Mouse (Mus musculus) left cerebral cortex, postnatal 10 days (tissue): ENCODE data around the gene Gsta3. TPM values are rescaled to one million over a fixed set of nuclear protein-coding genes. Genes with fewer than 3 reads are reported as not detected.
A peak's percentile ranks its signal among the peaks of the same experiment; 100 is the strongest.
"Not testable (repeated sequence)": the region's sequence is repeated elsewhere in the genome, so short reads cannot be mapped to it uniquely, and the experiment has no call there.

Experiments used
- DNase-seq, 2 experiments: peaks; one replicate each; pipeline ENCODE4 v3.0.0; 2021 to 2022; ENCODE audit warnings: low spot score in 2 of 2, mixed read lengths in 1 of 2; ENCODE audit errors: extremely low spot score in 1 of 2
- intact Hi-C: fragments of 180-260 bp; cut with DNase I; formaldehyde crosslinking; loops from one replicate; pipeline ENCODE4 v1.15.1; 2025
- total RNA-seq, 2 experiments: library from RNA; stranded (reverse); gene quantifications; 2 replicates each; pipeline ENCODE4 v1.2.3; 2021

Gsta3 gene
- under 1 TPM; 0.61 to 0.71 TPM for total RNA-seq

DNA sequence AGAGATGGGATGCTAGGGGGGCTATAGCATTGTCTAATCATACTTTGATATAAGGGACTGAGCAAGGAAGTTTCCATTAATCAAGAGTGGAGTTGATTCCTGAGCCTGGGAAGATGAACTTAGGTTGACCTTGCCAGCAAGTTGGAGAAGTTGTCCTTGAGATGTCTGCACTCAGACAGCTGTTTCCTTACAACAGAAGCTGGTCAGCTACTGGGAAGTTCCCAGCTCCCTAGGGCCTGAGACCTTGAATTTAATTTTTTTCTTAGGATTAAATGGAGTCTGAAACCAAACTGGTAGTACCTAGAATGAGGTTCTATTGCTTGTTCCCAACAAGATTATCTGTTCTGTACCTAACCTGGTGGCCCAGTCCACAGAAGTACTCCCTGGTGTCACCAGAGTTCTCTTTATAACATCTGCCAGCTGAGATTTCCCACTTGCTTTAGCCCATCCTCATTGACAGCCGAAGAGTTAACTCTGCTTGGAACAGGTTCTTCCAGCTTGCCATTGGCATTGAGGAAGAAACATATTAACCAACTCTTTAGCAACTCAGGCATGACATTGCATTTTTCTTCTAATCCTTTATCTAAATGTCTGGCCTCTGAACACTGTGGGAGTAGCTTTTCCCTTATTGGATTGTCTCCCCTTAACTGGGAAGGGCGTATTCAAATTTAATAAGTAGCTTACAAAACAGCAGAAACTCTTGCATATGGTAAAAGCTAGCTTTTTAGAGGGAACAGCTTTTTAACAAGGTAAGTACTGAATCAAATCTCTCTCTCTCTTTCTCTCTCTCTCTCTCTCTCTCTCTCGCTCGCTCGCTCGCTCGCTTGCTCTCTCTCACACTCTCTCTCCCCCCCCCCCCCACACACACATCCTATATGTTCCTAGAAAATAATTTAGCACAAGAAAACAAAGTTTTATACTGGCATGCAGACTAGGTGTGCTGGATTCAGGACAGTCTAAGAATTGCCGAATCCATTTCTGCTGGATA lies at the start of gene Gsta3:
Gene Gsta3 (plus strand): TSS at position 679 of the 988 bp plus-strand sequence.
- no peak for DNase-seq
- intact Hi-C loops: no loop called here

DNA sequence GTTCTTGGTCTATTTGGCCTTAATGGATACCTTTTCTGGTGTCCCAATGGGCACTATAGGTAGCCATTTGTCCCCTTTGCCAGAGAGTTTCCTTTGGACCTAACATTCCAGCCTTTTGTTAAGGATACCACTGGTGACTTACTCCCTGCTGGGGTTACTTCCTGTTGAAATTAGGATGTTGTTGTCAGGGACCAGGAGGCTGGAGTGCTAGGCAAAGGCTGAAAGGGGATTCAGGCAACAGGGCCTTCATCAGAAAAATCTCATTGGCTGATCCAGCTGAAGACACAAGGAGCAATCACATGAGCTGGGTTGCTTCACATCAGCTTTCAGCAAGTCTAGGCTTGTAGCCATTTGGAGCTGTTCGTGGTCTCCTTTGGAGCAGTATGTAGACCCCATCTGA lies 34.1 kb upstream of the Gsta3 start:
- DNase-seq: no peak
- intact Hi-C loops: loop anchor here (5.0 kb wide), 1 partner anchor 71 kb away; no protein-coding TSS in a partner anchor

GRCm38 (mm10) chr1:21213537-21213936 lies 26.9 kb upstream of the Gsta3 start:
- DNase-seq, intact Hi-C loops: not testable (repeated sequence)

DNA sequence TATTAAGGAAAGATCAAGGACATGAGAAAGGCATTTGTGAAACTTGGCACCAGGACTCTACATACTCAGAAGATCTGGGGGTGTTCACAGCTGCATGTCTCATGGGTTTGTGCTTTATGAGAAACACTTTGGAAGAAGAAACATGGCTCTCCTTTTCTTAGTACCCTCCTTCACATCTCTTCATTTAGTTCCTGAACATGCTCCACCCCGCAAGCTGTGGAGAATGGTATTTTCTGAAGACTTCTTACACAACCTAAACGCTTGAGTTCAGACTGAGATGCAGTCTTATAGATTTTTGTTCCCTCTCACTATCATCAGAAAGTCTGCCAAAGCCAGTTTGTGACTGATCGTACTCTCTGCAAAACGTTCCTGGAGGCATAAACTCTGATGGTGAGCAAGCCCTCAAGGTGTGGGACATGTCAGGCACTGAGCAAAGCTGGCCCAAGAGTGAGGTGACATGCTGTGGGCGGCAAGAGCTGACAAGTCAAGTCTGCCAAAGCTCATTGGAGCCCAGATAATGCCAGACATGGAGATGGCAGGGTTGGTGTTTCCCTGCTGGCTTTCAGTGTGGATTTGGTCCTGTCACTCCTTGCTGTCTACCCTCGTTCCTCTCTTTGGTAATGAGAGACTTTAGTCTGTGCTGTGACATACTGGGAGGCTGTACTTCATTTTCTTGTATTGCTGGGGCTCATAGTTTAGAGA lies 26.2 kb upstream of the Gsta3 start:
- DNase-seq, intact Hi-C loops: not testable (repeated sequence)

DNA sequence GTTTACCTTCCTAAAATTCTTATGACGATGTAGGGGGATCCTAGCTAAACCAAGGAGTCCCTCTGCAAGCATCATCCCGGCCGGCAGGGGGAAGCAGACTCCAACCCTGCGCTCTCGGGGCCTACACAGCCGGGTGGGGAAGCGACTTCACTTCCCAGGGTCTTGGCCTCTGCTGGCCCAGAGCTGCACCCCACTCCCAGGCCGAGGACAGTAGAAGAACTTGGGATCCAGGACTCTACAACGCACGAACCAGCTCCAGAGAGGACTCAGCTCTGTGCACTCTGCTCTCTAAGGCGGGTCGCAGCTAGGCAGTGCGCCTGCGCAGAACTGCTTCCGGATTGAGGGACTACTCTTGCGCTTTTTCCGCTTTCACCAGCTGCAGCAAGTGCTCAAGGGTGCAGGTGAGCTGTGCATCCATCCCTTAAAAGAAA lies 21.9 kb upstream of the Gsta3 start, which contains the start of gene Tmem14a:
Gene Tmem14a (plus strand): TSS at position 87 of the 431 bp plus-strand sequence.
- peak; percentile 78 to 90 for DNase-seq
- intact Hi-C loops: loop anchor here (5.0 kb wide), 4 partner anchors 51 to 1049 kb away; no protein-coding TSS in a partner anchor

GRCm38 (mm10) chr1:21227756-21228395 lies 12.5 kb upstream of the Gsta3 start:
- intact Hi-C loops: no loop called here

GRCm38 (mm10) chr1:21228740-21229722 lies 11.4 kb upstream of the Gsta3 start:
- intact Hi-C loops, DNase-seq: not testable (repeated sequence)

More at GRCm38 (mm10) chr1:21227756-21228395, 12.5 kb upstream of the Gsta3 start:
- DNase-seq: no peak

- DNase-seq: no peak
- intact Hi-C loops: no loop called here
Measured at GRCm38 (mm10) chr1:21230376-21230775, 10.0 kb upstream of the Gsta3 start.

- DNase-seq: no peak
- intact Hi-C loops: no loop called here
Measured at GRCm38 (mm10) chr1:21231744-21232464, 8.5 kb upstream of the Gsta3 start.

DNA sequence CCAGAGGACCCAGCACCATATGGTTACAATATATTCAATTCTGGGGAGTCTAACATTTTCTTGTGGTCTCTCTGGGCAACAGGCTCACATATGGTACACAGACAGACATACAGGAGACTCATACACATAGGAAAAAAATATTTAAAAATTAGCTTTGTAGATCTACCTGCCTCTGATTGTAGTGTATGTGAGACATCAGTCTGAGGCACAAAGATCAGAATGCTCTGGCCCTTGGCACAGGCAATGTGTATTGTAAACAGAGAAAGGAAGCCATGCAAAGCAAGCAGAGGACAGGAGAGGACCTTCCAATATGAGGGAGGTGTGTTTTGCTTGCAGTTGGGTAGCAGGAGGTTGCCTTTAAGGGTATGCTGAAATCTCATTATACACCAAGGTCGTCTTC lies 7.9 kb upstream of the Gsta3 start:
- intact Hi-C loops: no loop called here
- DNase-seq: no peak

DNA sequence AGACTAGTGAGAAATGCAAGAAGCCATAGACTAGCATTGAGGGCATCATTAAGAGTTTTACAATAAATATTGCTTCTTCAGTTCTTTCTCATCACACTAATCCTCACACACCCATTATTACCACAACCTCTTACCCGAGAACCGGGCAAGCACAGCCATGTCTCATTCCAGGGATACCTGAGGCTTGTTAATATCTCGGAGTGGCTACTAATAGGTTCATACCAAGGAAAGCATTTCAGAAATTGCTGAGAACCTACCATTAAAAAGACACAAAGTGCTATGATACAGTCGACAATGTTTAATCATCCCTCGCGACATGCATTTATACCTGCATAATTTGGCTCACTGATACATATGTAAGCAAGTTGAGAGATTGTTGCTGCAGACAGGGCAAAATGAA lies 5.0 kb upstream of the Gsta3 start:
- DNase-seq: no peak
- intact Hi-C loops: no loop called here

GRCm38 (mm10) chr1:21241096-21241495 lies 707 bp downstream of the Gsta3 start:
- no peak for DNase-seq
- intact Hi-C loops: no loop called here

- no peak for DNase-seq
- intact Hi-C loops: no loop called here
Measured at GRCm38 (mm10) chr1:21244290-21244960, 4.0 kb downstream of the Gsta3 start.

GRCm38 (mm10) chr1:21246136-21246535 lies 5.7 kb downstream of the Gsta3 start:
- no peak for DNase-seq
- intact Hi-C loops: no loop called here

DNA sequence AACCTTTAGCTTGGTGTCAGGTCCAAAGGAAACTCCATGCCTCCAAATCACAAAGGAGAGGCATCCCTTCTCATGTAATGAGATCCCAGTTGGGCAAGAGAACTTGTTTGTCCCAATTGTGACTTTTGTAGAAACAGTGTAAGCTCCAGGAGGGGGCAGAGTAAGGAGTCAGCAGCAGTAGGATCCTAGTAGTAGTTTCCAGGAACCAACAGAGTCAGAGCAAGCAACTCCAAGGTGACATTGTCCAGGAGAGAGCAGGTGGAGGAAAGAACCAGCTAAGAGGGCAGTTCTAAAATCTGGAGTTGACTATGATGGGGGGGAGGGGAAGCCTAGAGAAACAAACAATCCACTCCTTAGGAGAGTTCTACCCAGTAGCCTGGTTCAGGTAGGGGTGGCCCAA lies 7.5 kb downstream of the Gsta3 start:
- intact Hi-C loops: no loop called here
- no peak for DNase-seq

- intact Hi-C loops: no loop called here
- no peak for DNase-seq
Measured at GRCm38 (mm10) chr1:21248560-21249390, 8.4 kb downstream of the Gsta3 start.
